Mouse (Mus musculus): ENCODE measurements around the gene Ren1. TPM values are rescaled to one million over a fixed set of nuclear protein-coding genes. Genes with fewer than 3 reads are reported as not detected.

Gene Ren1
- total RNA-seq, 4 experiments from 2014 or later: not detected

GRCm38 (mm10) chr1:133344357-133344756 is 6.0 kb upstream of the Ren1 start:
- DNase-seq (ENCODE audit: low spot score in 2 of 2): no peak

GRCm38 (mm10) chr1:133346531-133346930 is 3.8 kb upstream of the Ren1 start:
- no peak for DNase-seq (ENCODE audit: low spot score in 2 of 2)

- no peak for DNase-seq (ENCODE audit: low spot score in 2 of 2)
These were observed 3.1 kb upstream of the Ren1 start for GRCm38 (mm10) chr1:133347226-133347625.

GRCm38 (mm10) chr1:133347693-133348520 is 2.4 kb upstream of the Ren1 start:
- no peak for DNase-seq (ENCODE audit: low spot score in 2 of 2)

GRCm38 (mm10) chr1:133351762-133352161 is 1.5 kb downstream of the Ren1 start:
- DNase-seq (ENCODE audit: low spot score in 2 of 2): no peak

GRCm38 (mm10) chr1:133353371-133353809 is 3.1 kb downstream of the Ren1 start:
- peak; percentile 59 to 90 for DNase-seq (ENCODE audit: low spot score in 2 of 2)

- DNase-seq (ENCODE audit: low spot score in 2 of 2): no peak
These were observed 5.2 kb downstream of the Ren1 start for GRCm38 (mm10) chr1:133355469-133355868.

GRCm38 (mm10) chr1:133355912-133356311 is 5.6 kb downstream of the Ren1 start:
- DNase-seq (ENCODE audit: low spot score in 2 of 2): no peak

- DNase-seq (ENCODE audit: low spot score in 2 of 2): no peak
These were observed 6.0 kb downstream of the Ren1 start for GRCm38 (mm10) chr1:133356330-133356729.

GRCm38 (mm10) chr1:133361006-133361405 is 10.7 kb downstream of the Ren1 start:
- no peak for DNase-seq (ENCODE audit: low spot score in 2 of 2)

GRCm38 (mm10) chr1:133362103-133362502 is 11.8 kb downstream of the Ren1 start:
- no peak for DNase-seq (ENCODE audit: low spot score in 2 of 2)

GRCm38 (mm10) chr1:133363276-133364021 is 13.1 kb downstream of the Ren1 start, which contains the start of gene Etnk2:
Gene Etnk2, plus strand, starts transcription at chr1:133363572.
- DNase-seq (ENCODE audit: low spot score in 2 of 2): peak; percentile 60 to 73

GRCm38 (mm10) chr1:133364022-133364630 is 13.8 kb downstream of the Ren1 start:
- no peak for DNase-seq (ENCODE audit: low spot score in 2 of 2)

GRCm38 (mm10) chr1:133364890-133365289 is 14.6 kb downstream of the Ren1 start:
- DNase-seq (ENCODE audit: low spot score in 2 of 2): no peak

GRCm38 (mm10) chr1:133366951-133367605 is 16.8 kb downstream of the Ren1 start:
- no peak for DNase-seq (ENCODE audit: low spot score in 2 of 2)

- no peak for DNase-seq (ENCODE audit: low spot score in 2 of 2)
These were observed 17.5 kb downstream of the Ren1 start for GRCm38 (mm10) chr1:133367606-133368488.

- DNase-seq (ENCODE audit: low spot score in 2 of 2): peak in 1 of 2 experiments; percentile 78
These were observed 18.3 kb downstream of the Ren1 start for GRCm38 (mm10) chr1:133368644-133369043.

- no peak for DNase-seq (ENCODE audit: low spot score in 2 of 2)
These were observed 20.0 kb downstream of the Ren1 start for GRCm38 (mm10) chr1:133370352-133370751.

- no peak for DNase-seq (ENCODE audit: low spot score in 2 of 2)
These were observed 21.1 kb downstream of the Ren1 start for GRCm38 (mm10) chr1:133371431-133371830.

GRCm38 (mm10) chr1:133372113-133372512 is 21.8 kb downstream of the Ren1 start:
- DNase-seq (ENCODE audit: low spot score in 2 of 2): no peak

Measured in left cerebral cortex, adult 8-10 months (tissue).